Mouse (Mus musculus) common myeloid progenitor, adult 5-6 weeks (primary cell): ENCODE data around the gene Tti1. TPM values are rescaled to one million over a fixed set of nuclear protein-coding genes. Genes with fewer than 3 reads are reported as not detected.
A peak's percentile ranks its signal among the peaks of the same experiment; 100 is the strongest.
"Not testable (repeated sequence)": the region's sequence is repeated elsewhere in the genome, so short reads cannot be mapped to it uniquely, and the experiment has no call there.

Source experiments
- ATAC-seq: replicated peaks from 2 replicates; pipeline ENCODE4 v1.8.0; 2016; ENCODE audit warnings: low read depth, mild to moderate bottlenecking, moderate TSS enrichment, inconsistent platforms; ENCODE audit not compliant: poor library complexity, severe bottlenecking
- total RNA-seq: library from RNA; stranded (forward); fragments of 200-1000, 187-1606 nt; gene quantifications from 2 replicates; pipeline ENCODE4 v1.2.3, GENCODE M21; 2017

The Tti1 gene
- 23.9 and 32.5 TPM in 2 replicates for total RNA-seq

- ATAC-seq: peak; percentile 89
These were observed at the start of gene Tti1, which contains the start of gene Rprd1b for GRCm38 (mm10) chr2:158028354-158028863. TSS of gene Tti1 (minus strand) at chr2:158028433. TSS of gene Rprd1b (plus strand) at chr2:158028497.

GRCm38 (mm10) chr2:158077981-158078380, 49.7 kb upstream of the Tti1 start:
- no peak for ATAC-seq

- ATAC-seq: peak; percentile 59
These were observed 48.5 kb upstream of the Tti1 start for GRCm38 (mm10) chr2:158076690-158077089.

- no peak for ATAC-seq
These were observed 46.6 kb upstream of the Tti1 start for GRCm38 (mm10) chr2:158074835-158075234.

- ATAC-seq: no peak
These were observed 43.4 kb upstream of the Tti1 start for GRCm38 (mm10) chr2:158071633-158071995.

GRCm38 (mm10) chr2:158070885-158071632, 42.8 kb upstream of the Tti1 start:
- ATAC-seq: no peak

- no peak for ATAC-seq
These were observed 40.3 kb upstream of the Tti1 start for GRCm38 (mm10) chr2:158068444-158068971.

- ATAC-seq: no peak
These were observed 39.1 kb upstream of the Tti1 start for GRCm38 (mm10) chr2:158067260-158067824.

GRCm38 (mm10) chr2:158066456-158066855, 38.2 kb upstream of the Tti1 start:
- no peak for ATAC-seq

GRCm38 (mm10) chr2:158065064-158065463, 36.8 kb upstream of the Tti1 start:
- no peak for ATAC-seq

- peak; percentile 71 for ATAC-seq
These were observed 36.4 kb upstream of the Tti1 start for GRCm38 (mm10) chr2:158064571-158065048.

- ATAC-seq: no peak
These were observed 34.8 kb upstream of the Tti1 start for GRCm38 (mm10) chr2:158063036-158063435.

- ATAC-seq: peak; percentile 78
These were observed 31.5 kb upstream of the Tti1 start for GRCm38 (mm10) chr2:158059666-158060105.

GRCm38 (mm10) chr2:158058534-158058933, 30.3 kb upstream of the Tti1 start:
- ATAC-seq: no peak

GRCm38 (mm10) chr2:158057030-158057429, 28.8 kb upstream of the Tti1 start:
- ATAC-seq: no peak

- not testable (repeated sequence) for ATAC-seq
These were observed 27.1 kb upstream of the Tti1 start for GRCm38 (mm10) chr2:158055383-158055782.

GRCm38 (mm10) chr2:158054596-158054995, 26.4 kb upstream of the Tti1 start:
- ATAC-seq: no peak

- ATAC-seq: no peak
These were observed 21.9 kb upstream of the Tti1 start for GRCm38 (mm10) chr2:158050116-158050515.

- no peak for ATAC-seq
These were observed 20.5 kb upstream of the Tti1 start for GRCm38 (mm10) chr2:158048718-158049117.

GRCm38 (mm10) chr2:158047903-158048302, 19.7 kb upstream of the Tti1 start:
- peak; percentile 83 for ATAC-seq

- 0 out of 2 replicates have a peak, but pooled peaks have one; percentile 22 for ATAC-seq
These were observed 18.0 kb upstream of the Tti1 start for GRCm38 (mm10) chr2:158046186-158046585.
